Mouse (Mus musculus) lung, adult 2 months (tissue): ENCODE results near the gene Dctn1. TPM values are rescaled to one million over a fixed set of nuclear protein-coding genes. Genes with fewer than 3 reads are reported as not detected.
A peak's percentile ranks its signal among the peaks of the same experiment; 100 is the strongest.

Experiments
- DNase-seq: peaks from one replicate; pipeline ENCODE4 v3.0.0; 2022
- H3K4me1 ChIP-seq: fragments of 200-500 bp; 2 replicates; pipeline ENCODE4 v1.6.1; 2011; ENCODE audit warnings: low read length; ENCODE audit not compliant: control insufficient read depth, insufficient read depth
- H3K4me3 ChIP-seq: fragments of 200-500 bp; replicated peaks from 2 replicates; pipeline ENCODE3; 2011; ENCODE audit warnings: low read depth, mild to moderate bottlenecking, control low read depth, low read length; ENCODE audit errors: extremely low read depth
- CTCF ChIP-seq: fragments of 200-500 bp; IDR thresholded peaks from 2 replicates; pipeline ENCODE4 v1.5.1; 2011; ENCODE audit warnings: mild to moderate bottlenecking, low read length, control low read depth; ENCODE audit not compliant: insufficient read depth
- POLR2A ChIP-seq: fragments of 200-500 bp; IDR thresholded peaks from 2 replicates; pipeline ENCODE4 v1.6.1; 2011; ENCODE audit warnings: low read depth, mild to moderate bottlenecking, control low read depth, low read length, borderline replicate concordance; ENCODE audit errors: extremely low read depth
- WGBS: fragments of 180-500 bp; shearing (Covaris S2); methylation state at CpG from one replicate; pipeline ENCODE4 v1.1.7; 2018; 5-methylcytosine and 5-hydroxymethylcytosine counted together
- polyA plus RNA-seq: library from polyadenylated mRNA; depleted of rRNA; stranded (reverse); fragments of >200 nt; gene quantifications from 2 replicates; pipeline ENCODE4 v1.2.3, GENCODE M21; 2012

The Dctn1 gene
- polyA plus RNA-seq, 1 experiment, result 155 TPM

GRCm38 (mm10) chr6:83121863-83122710 lies 43.6 kb upstream of the Dctn1 start:
- no peak for DNase-seq
- Histone ChIP-seq H3K4me1 (peaks cover 11% of the 10 kb centered on the region), H3K4me3 (peak overlapping the region; percentile 61)
- TF ChIP-seq CTCF (no peak), POLR2A (no peak)
- WGBS, result 3% methylated on average over 51 of the region's 52 CpGs

- no peak for TF ChIP-seq CTCF
- no peak for TF ChIP-seq POLR2A
- 84% methylated on average over 5 of the region's 5 CpGs for WGBS
- no peak overlapping the region for H3K4me3 ChIP-seq
Measured at GRCm38 (mm10) chr6:83122961-83123360, 42.8 kb upstream of the Dctn1 start.

GRCm38 (mm10) chr6:83124851-83125312 lies 40.8 kb upstream of the Dctn1 start:
- TF ChIP-seq CTCF, result no peak
- TF ChIP-seq POLR2A, result peak; percentile 74; the same call in 1 of the 2 replicates
- peak; percentile 90 for DNase-seq
- under 1% methylated on average over 30 of the region's 30 CpGs for WGBS
- Histone ChIP-seq H3K4me3 (peak overlapping the region; percentile 74), H3K4me1 (peaks cover 11% of the 10 kb centered on the region)

More at GRCm38 (mm10) chr6:83122961-83123360, 42.8 kb upstream of the Dctn1 start:
- H3K4me1 ChIP-seq, result peaks cover 11% of the 10 kb centered on the region
- no peak for DNase-seq

DNA sequence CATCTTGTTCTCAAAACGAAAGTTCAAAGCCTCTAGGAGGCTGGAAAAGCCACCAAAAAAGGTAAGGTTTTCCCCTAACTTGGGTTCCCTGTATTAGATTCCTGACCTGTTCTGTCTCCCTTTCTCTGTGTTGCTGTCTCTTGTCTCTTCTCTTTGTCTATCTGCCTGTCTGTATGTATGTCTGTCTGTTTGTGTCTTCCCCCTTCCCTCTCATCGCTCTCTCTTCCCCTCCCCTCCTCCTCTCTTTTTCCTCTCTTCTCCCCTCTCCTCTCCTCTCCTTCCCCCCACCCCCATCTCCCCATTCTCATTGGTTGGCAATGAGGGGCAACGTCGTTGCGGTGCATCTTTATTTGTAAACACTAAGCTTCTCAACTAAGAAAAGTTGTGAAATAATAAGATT lies 40.4 kb upstream of the Dctn1 start, which contains the start of gene Ino80b:
TSS of gene Ino80b (minus strand) at position 101 of the 400 bp plus-strand sequence.
- DNase-seq, result no peak
- WGBS, result 27% methylated on average over 5 of the region's 5 CpGs
- Histone ChIP-seq H3K4me1 (peaks cover 11% of the 10 kb centered on the region), H3K4me3 (peak within 1 kb of the TSS; percentile 74)
- TF ChIP-seq CTCF, result no peak
- no peak for TF ChIP-seq POLR2A

DNA sequence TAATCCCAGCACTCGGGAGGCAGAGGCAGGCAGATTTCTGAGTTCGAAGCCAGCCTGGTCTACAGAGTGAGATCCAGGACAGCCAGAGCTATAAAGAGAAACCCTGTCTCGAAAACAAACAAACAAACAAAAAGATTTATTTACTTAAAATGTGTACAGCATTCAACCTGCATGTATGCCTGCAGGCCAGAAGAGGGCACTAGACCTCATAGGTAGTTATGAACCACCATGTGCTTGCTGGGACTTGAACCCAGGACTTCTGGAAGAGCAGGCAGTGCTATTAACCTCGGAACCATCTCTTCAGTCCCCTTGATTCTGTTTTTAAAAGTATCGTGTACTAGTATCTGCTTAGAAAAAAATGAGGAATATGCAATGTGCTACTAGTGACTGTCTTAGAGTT lies 38.3 kb upstream of the Dctn1 start:
- H3K4me3 ChIP-seq, result no peak overlapping the region
- TF ChIP-seq CTCF, result no peak
- H3K4me1 ChIP-seq, result peaks cover 4% of the 10 kb centered on the region
- no peak for DNase-seq
- WGBS, result 91% methylated on average over 5 of the region's 5 CpGs

GRCm38 (mm10) chr6:83131469-83132034 lies 34.2 kb upstream of the Dctn1 start:
- DNase-seq, result peak; percentile 56
- 32% methylated on average over 6 of the region's 6 CpGs for WGBS
- TF ChIP-seq POLR2A, result 0 out of 2 replicates have a peak, but pooled peaks have one; percentile 10
- TF ChIP-seq CTCF, result no peak
- Histone ChIP-seq H3K4me1 (peaks cover 1% of the 10 kb centered on the region; the same call in 1 of the 2 replicates), H3K4me3 (no peak overlapping the region)

DNA sequence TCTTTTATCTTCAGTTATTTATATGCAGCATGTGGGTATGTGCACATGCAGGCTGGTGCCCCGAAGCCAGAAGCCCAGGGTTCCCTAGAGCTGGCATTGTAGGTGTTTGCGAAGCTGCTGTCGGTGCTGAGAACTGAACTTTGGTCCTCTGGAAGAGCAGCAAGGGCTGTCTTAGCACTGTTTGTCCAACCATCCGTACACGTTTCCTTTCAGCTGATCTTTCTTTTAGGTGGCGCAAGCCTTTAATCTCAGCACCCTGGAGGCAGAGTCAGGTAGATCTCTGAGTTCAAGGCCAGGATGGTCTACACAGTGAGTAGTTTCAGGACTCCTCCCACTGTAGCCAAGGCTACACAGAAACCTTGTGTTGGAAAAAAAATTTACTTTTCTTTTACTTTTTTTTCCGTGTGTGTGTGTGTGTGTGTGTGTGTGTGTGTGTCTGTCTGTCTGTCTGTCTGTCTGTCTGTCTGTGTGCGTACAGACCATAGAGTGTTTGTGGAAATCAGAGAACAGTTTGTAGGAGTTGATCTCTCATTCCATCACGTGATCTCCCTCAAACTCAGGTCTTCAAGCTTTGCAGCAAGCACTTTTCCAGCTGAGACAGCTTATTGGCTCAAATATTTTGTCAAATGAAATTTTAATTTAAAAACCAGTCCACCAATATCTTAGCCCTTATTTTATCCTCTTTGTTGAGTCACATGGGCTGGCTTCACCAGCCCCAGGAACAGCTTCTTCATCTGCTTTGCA lies 33.4 kb upstream of the Dctn1 start:
- DNase-seq, result no peak
- no peak overlapping the region for H3K4me3 ChIP-seq
- WGBS, result 65% methylated on average over 9 of the region's 9 CpGs
- H3K4me1 ChIP-seq, result peaks cover 2% of the 10 kb centered on the region; the same call in 1 of the 2 replicates
- no peak for TF ChIP-seq POLR2A
- no peak for TF ChIP-seq CTCF

- TF ChIP-seq POLR2A (no peak), CTCF (no peak)
- no peak for DNase-seq
- 63% methylated on average over 3 of the region's 3 CpGs for WGBS
- Histone ChIP-seq H3K4me1 (peaks cover 9% of the 10 kb centered on the region), H3K4me3 (no peak overlapping the region)
Measured at GRCm38 (mm10) chr6:83134226-83134625, 31.5 kb upstream of the Dctn1 start.

- 59% methylated on average over 7 of the region's 7 CpGs for WGBS
- DNase-seq, result peak; percentile 33
- H3K4me3 ChIP-seq, result peak within 1 kb of the TSS; percentile 62
Measured at GRCm38 (mm10) chr6:83134951-83135513, 30.7 kb upstream of the Dctn1 start, which contains the start of gene Rtkn. TSS of gene Rtkn (plus strand) at chr6:83135463.

More at GRCm38 (mm10) chr6:83134951-83135513, 30.7 kb upstream of the Dctn1 start, which contains the start of gene Rtkn:
- H3K4me1 ChIP-seq, result peaks cover 9% of the 10 kb centered on the region
- TF ChIP-seq POLR2A (no peak), CTCF (no peak)
